Mouse (Mus musculus): Measurements from ENCODE around the gene Mettl7b.

Mettl7b gene

GRCm38 (mm10) chr10:128947496-128947895 lies 13.3 kb downstream of the Mettl7b start:
- CTCF ChIA-PET: no interaction called here

- CTCF ChIA-PET: interaction anchor here (0.7 kb wide), 1 partner anchor 796 kb away, joined by 3 read pairs; no protein-coding TSS in a partner anchor
These were observed 15.1 kb downstream of the Mettl7b start for GRCm38 (mm10) chr10:128945675-128946074.

DNA sequence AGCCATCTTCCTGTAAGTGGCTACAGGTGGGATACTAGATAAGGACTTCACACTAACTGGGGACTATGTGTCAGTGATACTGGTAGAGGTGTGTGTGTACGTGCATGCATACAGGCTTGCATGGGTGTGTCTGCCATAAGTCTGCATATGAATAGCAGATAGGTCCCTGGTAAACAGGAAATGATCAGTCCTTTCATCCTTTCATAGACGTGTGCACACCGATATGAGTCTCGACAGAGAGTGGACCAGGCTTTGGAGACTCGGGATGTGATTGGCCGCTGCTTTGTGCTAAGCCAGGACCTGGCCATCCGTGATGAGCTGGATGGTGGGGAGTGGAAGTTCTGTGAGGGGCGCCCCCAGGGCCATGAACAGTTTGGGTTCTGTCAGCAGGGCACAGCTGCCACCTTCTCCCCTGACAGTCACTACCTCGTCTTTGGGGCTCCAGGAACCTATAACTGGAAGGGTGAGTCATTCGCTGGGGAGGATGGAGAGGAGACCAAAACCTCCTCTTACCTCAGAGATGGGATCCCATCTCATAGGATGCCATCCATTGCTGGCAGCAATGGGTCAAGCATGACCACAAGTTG lies 20.2 kb downstream of the Mettl7b start:
- CTCF ChIA-PET: no interaction called here

GRCm38 (mm10) chr10:128938974-128939373 lies 21.8 kb downstream of the Mettl7b start:
- CTCF ChIA-PET: interaction anchor here (0.8 kb wide), 1 partner anchor 21 kb away, joined by 3 read pairs; no protein-coding TSS in a partner anchor

GRCm38 (mm10) chr10:128938457-128938856 lies 22.3 kb downstream of the Mettl7b start:
- CTCF ChIA-PET: interaction anchor here (0.8 kb wide), 1 partner anchor 22 kb away, joined by 3 read pairs; no protein-coding TSS in a partner anchor

DNA sequence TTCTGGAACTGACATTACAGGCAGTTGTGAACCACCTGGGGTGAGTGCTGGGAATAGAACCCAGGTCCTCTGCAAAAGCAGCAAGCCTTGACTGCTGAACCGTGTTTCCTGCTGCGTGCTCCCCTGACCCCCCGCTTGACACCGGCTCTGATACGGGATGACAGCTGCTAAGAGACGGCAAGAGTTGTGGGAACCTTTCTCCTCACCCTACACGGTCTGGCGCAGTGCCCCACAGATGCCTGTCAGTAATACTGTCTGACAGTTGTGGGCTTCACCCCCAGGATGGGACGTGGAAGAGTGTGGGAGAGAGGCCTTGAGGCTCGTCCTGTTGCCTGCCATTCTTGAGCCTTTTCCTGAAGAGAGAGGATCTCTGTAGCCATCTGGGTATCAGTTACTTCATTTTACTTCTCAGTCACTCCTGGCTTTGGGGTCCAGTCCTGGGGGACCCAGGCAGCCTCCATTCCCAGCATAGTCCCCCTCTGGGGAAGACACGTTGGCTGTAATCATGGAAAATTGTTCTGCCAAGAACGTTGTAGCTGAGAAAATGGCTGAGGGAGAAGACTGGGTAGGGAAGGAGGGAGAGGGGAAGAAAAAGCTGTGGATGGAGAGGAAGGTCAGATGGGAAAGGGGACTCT lies 22.9 kb downstream of the Mettl7b start:
- CTCF ChIA-PET: no interaction called here

DNA sequence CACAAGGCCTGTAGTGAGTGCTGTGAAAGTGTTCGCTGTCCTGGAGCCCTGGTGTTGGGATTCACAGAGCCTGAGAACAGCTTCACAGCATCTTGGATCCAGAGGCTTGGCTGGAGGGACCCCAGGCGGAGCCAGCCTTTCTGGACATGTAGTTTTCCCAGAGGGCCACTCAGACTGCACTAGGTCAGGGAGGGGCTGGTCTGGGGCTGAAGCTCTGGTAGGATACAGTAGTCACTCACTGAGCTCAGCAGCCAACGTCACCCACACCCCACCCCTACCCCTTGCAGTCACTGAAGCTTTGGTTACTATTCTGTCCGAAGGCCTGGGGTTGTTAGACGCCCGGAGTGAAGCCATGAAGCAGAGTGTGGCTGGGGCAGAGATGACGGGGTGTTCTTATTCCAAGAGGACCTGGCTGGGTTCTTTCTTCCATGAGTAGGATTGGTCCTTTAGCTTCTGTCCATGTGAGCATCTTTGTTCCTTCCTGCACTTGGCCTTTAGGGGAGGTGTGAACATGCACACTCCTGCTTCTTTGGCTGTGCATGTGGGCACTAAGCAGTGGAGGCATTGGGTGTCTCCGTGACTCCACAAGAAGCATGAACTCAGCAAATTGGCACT lies 24.9 kb downstream of the Mettl7b start:
- CTCF ChIA-PET: no interaction called here

- CTCF ChIA-PET: no interaction called here
These were observed 25.6 kb downstream of the Mettl7b start for GRCm38 (mm10) chr10:128934997-128935787.

DNA sequence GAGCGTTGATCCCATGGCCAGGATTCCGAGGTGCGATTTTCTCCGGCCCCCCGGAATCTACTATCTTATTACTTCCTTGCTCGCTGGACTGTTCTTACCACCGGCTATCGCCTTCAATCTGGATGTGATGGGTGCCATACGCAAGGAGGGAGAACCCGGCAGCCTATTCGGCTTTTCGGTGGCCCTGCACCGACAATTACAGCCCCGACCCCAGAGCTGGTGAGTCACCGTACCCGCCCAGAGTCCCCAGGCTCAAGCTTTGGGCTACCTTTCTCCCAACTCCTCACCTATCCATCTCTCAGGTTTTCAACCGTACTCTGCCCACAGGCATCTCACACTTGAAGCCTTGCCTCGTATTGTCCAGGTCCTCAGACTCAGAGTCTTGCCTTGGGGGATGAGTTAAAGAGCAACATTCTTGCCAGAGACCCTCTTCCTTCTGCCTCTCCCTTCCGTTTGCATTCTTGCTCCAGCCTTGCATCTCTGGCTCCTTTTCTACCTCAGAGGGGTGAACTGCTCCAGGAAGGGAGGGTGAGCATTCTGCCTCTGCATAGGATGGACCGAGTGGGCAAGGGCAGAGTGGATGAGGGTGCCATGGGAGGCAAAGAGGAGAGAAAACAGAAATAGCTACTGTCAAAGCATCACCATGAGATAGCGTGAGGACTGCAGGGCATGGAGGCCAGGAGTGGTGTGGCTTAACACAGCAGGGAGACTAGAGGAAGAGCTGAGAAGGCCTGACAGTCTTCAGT lies 26.6 kb downstream of the Mettl7b start:
- CTCF ChIA-PET: no interaction called here

- CTCF ChIA-PET: no interaction called here
These were observed 27.2 kb downstream of the Mettl7b start, which contains the start of gene Itga7 for GRCm38 (mm10) chr10:128933574-128933973. TSS of gene Itga7 (plus strand) at chr10:128933818.

GRCm38 (mm10) chr10:128931441-128931840 lies 29.3 kb downstream of the Mettl7b start:
- CTCF ChIA-PET: no interaction called here

DNA sequence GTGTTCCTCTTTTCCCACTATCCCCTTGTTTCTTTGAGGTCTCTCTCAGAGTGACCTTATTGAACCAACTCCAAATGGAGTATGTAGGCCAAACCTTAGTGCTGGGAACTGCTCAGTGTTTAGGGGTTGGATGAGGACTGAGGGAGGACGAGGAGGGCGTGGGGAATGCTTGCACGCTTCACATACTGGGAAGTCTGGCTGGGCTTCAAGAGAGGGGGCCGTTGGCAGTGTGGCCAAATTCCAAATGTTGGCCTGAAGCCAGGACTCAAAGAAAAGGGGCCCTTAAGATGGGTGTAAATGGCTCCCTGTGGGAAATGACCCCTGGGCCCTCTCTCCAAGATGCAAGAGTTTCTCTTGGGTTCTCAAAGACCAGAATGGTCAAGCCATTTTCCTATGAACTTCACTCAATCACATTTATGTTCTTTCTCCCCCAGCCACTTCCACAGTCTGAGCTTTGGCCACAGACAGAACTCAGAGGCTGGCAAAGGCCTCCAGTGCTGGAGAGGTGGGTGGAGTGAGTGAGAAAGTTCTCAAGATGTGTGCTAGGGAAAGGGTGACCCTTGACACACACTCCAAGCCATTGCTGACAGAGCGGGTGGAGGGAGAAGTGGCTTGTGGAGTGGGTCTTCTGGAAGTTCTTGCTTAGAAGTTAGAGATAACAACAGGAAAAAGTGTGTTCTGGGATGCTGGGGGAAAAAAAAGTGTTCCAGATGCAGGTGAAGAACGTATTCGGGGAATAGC lies 31.0 kb downstream of the Mettl7b start:
- CTCF ChIA-PET: no interaction called here

GRCm38 (mm10) chr10:128928356-128928755 lies 32.4 kb downstream of the Mettl7b start:
- CTCF ChIA-PET: no interaction called here

DNA sequence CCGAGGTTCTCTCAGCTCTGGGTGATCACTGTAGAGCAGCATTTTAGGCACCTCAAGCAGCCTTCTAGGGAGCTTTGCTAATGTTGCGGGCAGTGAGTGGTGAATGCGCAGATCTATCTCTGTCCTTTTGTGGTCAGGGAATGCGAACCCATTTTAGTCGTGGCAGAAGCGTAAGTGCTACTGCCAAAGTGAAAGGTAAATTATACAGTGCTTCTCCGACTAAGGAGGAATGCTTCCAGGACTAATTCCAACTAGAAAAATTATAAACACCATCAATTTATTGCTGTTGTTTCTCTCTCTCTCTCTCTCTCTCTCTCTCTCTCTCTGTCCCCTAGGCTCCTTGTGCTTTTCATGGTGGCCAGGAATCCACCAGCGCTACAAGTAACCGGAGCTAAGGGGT lies 36.9 kb downstream of the Mettl7b start, which contains the start of gene Bloc1s1:
Gene Bloc1s1, minus strand, starts transcription at position 101 of the 400 bp plus-strand sequence.
- CTCF ChIA-PET: no interaction called here

- CTCF ChIA-PET: no interaction called here
These were observed 37.6 kb downstream of the Mettl7b start for GRCm38 (mm10) chr10:128923013-128923691.

DNA sequence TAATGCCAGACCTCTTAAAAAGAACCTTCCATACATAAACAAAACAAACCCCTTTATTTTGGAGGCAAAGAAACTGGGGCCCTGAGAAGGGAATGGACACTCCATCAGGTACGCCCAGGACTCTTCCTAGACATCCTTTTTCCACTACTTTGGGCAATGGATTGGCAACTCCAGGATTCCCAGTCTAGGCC lies 38.1 kb downstream of the Mettl7b start, which contains the start of gene Rdh5:
Gene Rdh5, minus strand, starts transcription at position 67 of the 191 bp plus-strand sequence.
- CTCF ChIA-PET: no interaction called here

DNA sequence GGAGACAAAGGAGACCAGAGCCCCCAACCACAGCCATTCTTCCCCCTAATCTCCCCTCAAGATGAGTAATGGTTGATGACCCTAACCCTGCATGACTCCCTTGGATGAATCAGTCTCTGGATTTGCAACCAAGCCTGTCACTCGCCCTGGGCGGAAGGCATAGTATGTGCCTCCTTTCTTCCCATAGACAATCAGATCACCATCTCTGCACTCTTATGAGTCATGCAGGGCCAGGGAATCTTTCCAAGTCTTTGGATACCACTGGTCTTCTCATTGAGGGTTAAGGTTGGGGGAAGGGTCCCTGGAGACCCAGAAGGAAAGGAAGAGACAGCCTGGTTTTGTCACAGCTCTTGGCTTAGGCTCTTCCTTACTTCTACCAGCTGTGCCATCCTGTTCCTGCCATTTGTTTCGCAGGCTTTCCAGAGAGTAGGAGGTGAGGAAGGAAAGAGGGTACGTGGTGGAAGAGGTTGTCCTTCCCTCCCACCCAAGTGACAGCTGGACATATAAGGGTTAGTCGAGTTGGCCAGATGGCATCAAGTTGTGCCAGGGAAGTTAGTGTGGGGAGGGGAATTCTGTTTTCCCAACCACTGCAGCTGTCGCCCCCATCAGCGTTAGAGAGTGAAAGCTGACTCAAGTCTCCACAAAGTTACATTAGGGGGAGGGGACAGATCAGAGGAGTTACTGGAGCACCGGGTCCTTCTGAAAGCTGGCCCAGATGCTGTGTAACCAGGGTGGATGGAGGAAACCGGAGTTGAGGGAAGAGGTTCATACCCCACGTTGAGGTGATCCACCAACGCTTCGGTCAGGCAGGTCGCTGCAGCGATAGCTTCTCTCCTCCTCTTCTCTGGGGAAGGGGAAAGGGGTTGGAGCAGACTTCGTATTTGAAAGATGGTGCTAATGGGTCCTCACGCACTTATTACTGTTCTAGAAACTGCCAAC lies 38.6 kb downstream of the Mettl7b start:
- CTCF ChIA-PET: interaction anchor here (0.7 kb wide), 1 partner anchor 59 kb away, joined by 4 read pairs; no protein-coding TSS in a partner anchor

- CTCF ChIA-PET: interaction anchor here (0.7 kb wide), 1 partner anchor 58 kb away, joined by 4 read pairs; no protein-coding TSS in a partner anchor
These were observed 39.5 kb downstream of the Mettl7b start for GRCm38 (mm10) chr10:128921251-128921650.

DNA sequence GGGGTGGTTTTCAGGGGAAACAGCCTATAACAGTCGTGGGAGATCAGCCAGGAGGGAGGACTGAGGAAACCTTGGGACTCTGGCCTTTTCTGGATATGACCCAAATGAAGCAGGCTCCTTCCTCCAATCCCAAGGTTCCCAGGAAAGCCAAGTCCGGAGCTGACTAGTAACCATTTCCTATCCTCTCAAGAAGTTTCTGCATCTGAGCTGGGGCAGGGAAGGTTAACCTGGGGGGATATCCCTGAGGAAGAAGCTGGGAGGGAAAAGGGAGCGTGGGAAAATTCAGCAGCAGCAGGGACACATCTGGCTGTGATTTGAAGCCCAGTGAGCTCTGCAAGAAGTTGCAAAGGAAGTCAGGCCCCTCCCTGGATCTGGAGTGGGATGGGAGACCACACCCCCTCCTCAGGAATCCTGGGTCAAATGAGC lies 40.0 kb downstream of the Mettl7b start:
- CTCF ChIA-PET: no interaction called here
